Mouse (Mus musculus): ENCODE measurements at regions not wholly inside any gene's neighbourhood (a gene's known extent, or its start where the extent isn't known, plus 50 kb on each side); places are given as distances from the start of the nearest gene placed in this dataset.

DNA sequence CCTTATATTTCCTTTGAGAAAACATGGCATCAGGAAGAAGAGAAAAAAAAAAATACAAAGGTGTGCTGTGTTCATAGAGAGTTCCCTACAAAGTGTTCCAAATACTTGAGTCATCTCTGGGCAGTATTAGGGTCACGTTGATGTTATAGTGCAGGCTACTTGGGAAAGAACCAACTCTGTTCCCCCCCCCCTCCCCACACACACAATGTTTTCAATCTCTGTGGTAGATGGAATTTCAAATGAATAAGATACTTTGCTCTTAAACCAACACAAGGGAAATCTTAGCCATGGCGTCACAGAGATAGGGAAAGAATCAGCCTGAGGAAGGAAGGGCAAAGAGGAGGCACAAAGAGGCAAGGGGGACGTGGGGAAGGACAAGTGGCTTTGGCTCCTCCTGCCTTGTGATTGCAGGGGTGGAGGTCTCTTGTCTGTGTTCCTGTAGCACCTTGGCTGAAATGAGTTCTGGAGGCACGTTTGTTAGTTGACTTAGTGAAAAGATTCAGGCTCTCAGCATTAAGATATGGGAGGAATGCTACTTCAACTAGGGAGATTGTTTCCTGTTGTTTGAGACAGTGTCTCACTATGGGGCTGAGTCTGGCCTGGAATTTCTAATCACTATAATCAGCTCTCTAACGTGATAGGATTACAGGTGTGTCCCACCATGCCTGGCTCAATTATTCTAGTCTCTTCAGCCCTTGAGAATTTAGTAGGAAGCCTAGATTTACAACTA lies 139.7 kb downstream of the Btg1 start:
- TF ChIP-seq CTCF (IDR thresholded peaks at IDR 0.05; ENCODE audit: insufficient read depth, low read length) = no peak
- TF ChIP-seq POLR2A (IDR thresholded peaks at IDR 0.05; ENCODE audit: borderline replicate concordance, extremely low read depth, low read depth, low read length) = no peak

All from lung, adult 2 months (tissue).